Mouse (Mus musculus) small intestine, adult 2 months (tissue): ENCODE results near the gene Phka1.

Experiments used
- CTCF ChIP-seq: fragments of 200-500 bp; IDR thresholded peaks from 2 replicates; pipeline ENCODE4 v1.5.1; 2012; ENCODE audit warnings: low read depth, mild to moderate bottlenecking, control low read depth, inconsistent platforms, low read length, moderate library complexity, mixed read lengths; ENCODE audit not compliant: insufficient replicate concordance, insufficient read length; ENCODE audit errors: extremely low read depth
- POLR2A ChIP-seq: fragments of 200-500 bp; IDR thresholded peaks from 2 replicates; pipeline ENCODE4 v1.6.1; 2012; ENCODE audit warnings: low read depth, mild to moderate bottlenecking, control low read depth, inconsistent platforms, low read length, moderate library complexity

- TF ChIP-seq CTCF (no peak), POLR2A (no peak)
Observed at GRCm38 (mm10) chrX:102588560-102588959, 55.5 kb downstream of the Phka1 start.
